Mouse (Mus musculus): ENCODE measurements at regions not wholly inside any gene's neighbourhood (a gene's known extent, or its start where the extent isn't known, plus 50 kb on each side); places are given as distances from the start of the nearest gene placed in this dataset.

DNA sequence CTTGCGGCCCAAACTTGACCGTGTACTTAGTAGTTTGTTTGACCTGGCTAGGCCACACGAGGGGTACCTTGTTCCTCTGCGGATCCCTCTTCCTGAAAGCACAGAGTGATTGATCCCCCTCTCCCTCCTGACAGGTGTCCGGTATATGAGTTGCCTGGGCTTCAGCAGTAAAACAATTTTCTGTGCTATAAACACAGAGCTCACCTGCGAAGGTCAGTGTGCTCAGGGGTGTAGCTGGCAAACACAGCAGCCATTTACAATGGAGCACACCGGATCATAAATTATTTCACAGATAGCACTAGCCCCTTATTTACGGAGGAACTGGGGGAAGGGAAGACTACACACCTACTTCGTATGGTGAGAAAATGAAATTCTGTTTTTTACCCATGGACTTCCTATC is 92.5 kb upstream of the Klf4 start:
- no peaks in the 10 kb centered on the region for H3K36me3 ChIP-seq (ENCODE audit: control insufficient read depth, insufficient read depth, low read length, poor library complexity, severe bottlenecking)
- in situ Hi-C loops (cut with MboI; ENCODE audit: low sequenced_read_pairs in 2 of 2, unreplicated experiment in 2 of 2): no loop called here
- H3K27ac ChIP-seq (ENCODE audit: insufficient read depth, low read depth, low read length, poor library complexity, severe bottlenecking): no peak overlapping the region
- no peak overlapping the region for H3K4me3 ChIP-seq (ENCODE audit: insufficient read depth in 1 of 2, low read depth in 1 of 2, low read length in 2 of 2, poor library complexity in 1 of 2, severe bottlenecking in 1 of 2)
- no peaks in the 10 kb centered on the region for H3K4me1 ChIP-seq (ENCODE audit: control insufficient read depth in 2 of 2, insufficient read depth in 2 of 2, low read length in 2 of 2, poor library complexity in 1 of 2)
- no peak overlapping the region for H3K9ac ChIP-seq (ENCODE audit: insufficient read depth, low read depth, low read length, poor library complexity, severe bottlenecking)
- TF ChIP-seq CHD2 (IDR thresholded peaks at IDR 0.05; ENCODE audit: low read depth, low read length) (no peak), MAFK (IDR thresholded peaks at IDR 0.05; ENCODE audit: insufficient read depth, low read depth, low read length) (no peak), ZNF384 (IDR thresholded peaks at IDR 0.05; ENCODE audit: low read depth, low read length) (no peak), HCFC1 (IDR thresholded peaks at IDR 0.05; ENCODE audit: borderline replicate concordance, insufficient read depth, low read length) (no peak), ZC3H11A (IDR thresholded peaks at IDR 0.05; ENCODE audit: borderline replicate concordance, low read depth, low read length) (no peak)
- no peak for DNase-seq (ENCODE audit: low read depth, low spot score)
- H3K9me3 ChIP-seq (ENCODE audit: control insufficient read depth, insufficient read depth, low read depth, low read length): no peaks in the 10 kb centered on the region

- H3K9ac ChIP-seq (ENCODE audit: insufficient read depth, low read depth, low read length, poor library complexity, severe bottlenecking): no peak overlapping the region
- no peaks in the 10 kb centered on the region for H3K9me3 ChIP-seq (ENCODE audit: control insufficient read depth, insufficient read depth, low read depth, low read length)
- H3K4me1 ChIP-seq (ENCODE audit: control insufficient read depth in 2 of 2, insufficient read depth in 2 of 2, low read length in 2 of 2, poor library complexity in 1 of 2): no peaks in the 10 kb centered on the region
- H3K4me3 ChIP-seq (ENCODE audit: insufficient read depth in 1 of 2, low read depth in 1 of 2, low read length in 2 of 2, poor library complexity in 1 of 2, severe bottlenecking in 1 of 2): no peak overlapping the region
- in situ Hi-C loops (cut with MboI; ENCODE audit: low sequenced_read_pairs in 2 of 2, unreplicated experiment in 2 of 2): no loop called here
- H3K36me3 ChIP-seq (ENCODE audit: control insufficient read depth, insufficient read depth, low read length, poor library complexity, severe bottlenecking): no peaks in the 10 kb centered on the region
- no peak for DNase-seq (ENCODE audit: low read depth, low spot score)
- TF ChIP-seq CHD2 (IDR thresholded peaks at IDR 0.05; ENCODE audit: low read depth, low read length) (no peak), HCFC1 (IDR thresholded peaks at IDR 0.05; ENCODE audit: borderline replicate concordance, insufficient read depth, low read length) (no peak), MAFK (IDR thresholded peaks at IDR 0.05; ENCODE audit: insufficient read depth, low read depth, low read length) (no peak)
- H3K27ac ChIP-seq (ENCODE audit: insufficient read depth, low read depth, low read length, poor library complexity, severe bottlenecking): no peak overlapping the region
Measured at GRCm38 (mm10) chr4:55623151-55623760, 91.0 kb upstream of the Klf4 start.

DNA sequence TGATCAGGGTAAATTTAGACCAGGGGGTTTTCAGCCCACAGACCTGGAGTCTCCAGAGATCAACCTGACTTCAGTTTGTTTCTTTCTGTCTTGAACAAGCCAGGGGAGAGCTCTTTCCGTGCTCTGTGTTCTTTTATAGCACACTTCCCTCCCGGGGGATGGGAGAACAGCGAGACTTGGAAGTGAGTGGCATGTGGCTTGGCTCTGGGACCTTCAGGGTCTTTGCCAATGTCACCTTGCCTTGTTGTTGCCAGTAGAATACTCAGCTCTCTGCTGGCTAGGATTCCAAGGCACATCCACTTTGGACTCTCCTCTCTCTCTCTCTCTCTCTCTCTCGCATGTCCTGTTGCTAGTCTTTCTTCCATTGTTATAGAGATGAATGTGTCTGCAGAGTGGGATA is 90.4 kb upstream of the Klf4 start:
- Histone ChIP-seq H3K4me1 (ENCODE audit: control insufficient read depth in 2 of 2, insufficient read depth in 2 of 2, low read length in 2 of 2, poor library complexity in 1 of 2) (no peaks in the 10 kb centered on the region), H3K4me3 (ENCODE audit: insufficient read depth in 1 of 2, low read depth in 1 of 2, low read length in 2 of 2, poor library complexity in 1 of 2, severe bottlenecking in 1 of 2) (no peak overlapping the region), H3K9ac (ENCODE audit: insufficient read depth, low read depth, low read length, poor library complexity, severe bottlenecking) (no peak overlapping the region), H3K27ac (ENCODE audit: insufficient read depth, low read depth, low read length, poor library complexity, severe bottlenecking) (no peak overlapping the region), H3K36me3 (ENCODE audit: control insufficient read depth, insufficient read depth, low read length, poor library complexity, severe bottlenecking) (no peaks in the 10 kb centered on the region), H3K9me3 (ENCODE audit: control insufficient read depth, insufficient read depth, low read depth, low read length) (no peaks in the 10 kb centered on the region)
- no peak for DNase-seq (ENCODE audit: low read depth, low spot score)
- no peak for TF ChIP-seq MAFK (IDR thresholded peaks at IDR 0.05; ENCODE audit: insufficient read depth, low read depth, low read length)
- TF ChIP-seq HCFC1 (IDR thresholded peaks at IDR 0.05; ENCODE audit: borderline replicate concordance, insufficient read depth, low read length): no peak
- TF ChIP-seq ZNF384 (IDR thresholded peaks at IDR 0.05; ENCODE audit: low read depth, low read length): no peak
- TF ChIP-seq ZC3H11A (IDR thresholded peaks at IDR 0.05; ENCODE audit: borderline replicate concordance, low read depth, low read length): no peak
- TF ChIP-seq CHD2 (IDR thresholded peaks at IDR 0.05; ENCODE audit: low read depth, low read length): no peak
- in situ Hi-C loops (cut with MboI; ENCODE audit: low sequenced_read_pairs in 2 of 2, unreplicated experiment in 2 of 2): no loop called here

DNA sequence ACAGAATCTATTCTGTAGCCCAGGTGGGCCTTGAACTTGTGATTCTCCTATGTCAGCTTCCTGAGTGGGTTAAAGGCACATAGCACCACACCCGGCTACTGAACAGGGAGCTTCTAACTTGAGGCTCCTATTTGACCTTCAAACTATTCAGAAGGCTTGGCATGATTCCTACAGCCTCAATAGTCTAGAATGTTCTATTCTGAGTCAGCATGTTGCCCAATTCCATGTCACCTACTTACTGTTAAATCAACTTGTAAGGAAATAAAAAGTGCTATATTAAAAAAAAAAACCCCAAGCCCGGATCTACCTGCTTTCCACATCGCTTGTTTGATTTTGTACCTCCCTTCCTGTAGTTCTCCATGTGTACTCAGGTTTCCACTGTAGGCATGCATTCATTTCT is 87.6 kb upstream of the Klf4 start:
- DNase-seq (ENCODE audit: low read depth, low spot score): no peak
- in situ Hi-C loops (cut with MboI; ENCODE audit: low sequenced_read_pairs in 2 of 2, unreplicated experiment in 2 of 2): no loop called here
- H3K36me3 ChIP-seq (ENCODE audit: control insufficient read depth, insufficient read depth, low read length, poor library complexity, severe bottlenecking): no peaks in the 10 kb centered on the region

GRCm38 (mm10) chr4:55615808-55616207 is 83.5 kb upstream of the Klf4 start:
- Histone ChIP-seq H3K9ac (ENCODE audit: insufficient read depth, low read depth, low read length, poor library complexity, severe bottlenecking) (no peak overlapping the region), H3K4me1 (ENCODE audit: control insufficient read depth in 2 of 2, insufficient read depth in 2 of 2, low read length in 2 of 2, poor library complexity in 1 of 2) (no peaks in the 10 kb centered on the region), H3K9me3 (ENCODE audit: control insufficient read depth, insufficient read depth, low read depth, low read length) (no peaks in the 10 kb centered on the region), H3K4me3 (ENCODE audit: insufficient read depth in 1 of 2, low read depth in 1 of 2, low read length in 2 of 2, poor library complexity in 1 of 2, severe bottlenecking in 1 of 2) (no peak overlapping the region), H3K36me3 (ENCODE audit: control insufficient read depth, insufficient read depth, low read length, poor library complexity, severe bottlenecking) (no peaks in the 10 kb centered on the region), H3K27ac (ENCODE audit: insufficient read depth, low read depth, low read length, poor library complexity, severe bottlenecking) (no peak overlapping the region)
- in situ Hi-C loops (cut with MboI; ENCODE audit: low sequenced_read_pairs in 2 of 2, unreplicated experiment in 2 of 2): no loop called here
- TF ChIP-seq ZNF384 (IDR thresholded peaks at IDR 0.05; ENCODE audit: low read depth, low read length) (no peak), MAFK (IDR thresholded peaks at IDR 0.05; ENCODE audit: insufficient read depth, low read depth, low read length) (no peak), ZC3H11A (IDR thresholded peaks at IDR 0.05; ENCODE audit: borderline replicate concordance, low read depth, low read length) (no peak)
- DNase-seq (ENCODE audit: low read depth, low spot score): no peak

More for the DNA sequence above, 87.6 kb upstream of the Klf4 start:
- Histone ChIP-seq H3K4me1 (ENCODE audit: control insufficient read depth in 2 of 2, insufficient read depth in 2 of 2, low read length in 2 of 2, poor library complexity in 1 of 2) (no peaks in the 10 kb centered on the region), H3K27ac (ENCODE audit: insufficient read depth, low read depth, low read length, poor library complexity, severe bottlenecking) (no peak overlapping the region), H3K4me3 (ENCODE audit: insufficient read depth in 1 of 2, low read depth in 1 of 2, low read length in 2 of 2, poor library complexity in 1 of 2, severe bottlenecking in 1 of 2) (no peak overlapping the region), H3K9ac (ENCODE audit: insufficient read depth, low read depth, low read length, poor library complexity, severe bottlenecking) (no peak overlapping the region), H3K9me3 (ENCODE audit: control insufficient read depth, insufficient read depth, low read depth, low read length) (no peaks in the 10 kb centered on the region)
- TF ChIP-seq MAFK (IDR thresholded peaks at IDR 0.05; ENCODE audit: insufficient read depth, low read depth, low read length): no peak
- TF ChIP-seq ZNF384 (IDR thresholded peaks at IDR 0.05; ENCODE audit: low read depth, low read length): no peak
- no peak for TF ChIP-seq HCFC1 (IDR thresholded peaks at IDR 0.05; ENCODE audit: borderline replicate concordance, insufficient read depth, low read length)
- TF ChIP-seq CHD2 (IDR thresholded peaks at IDR 0.05; ENCODE audit: low read depth, low read length): no peak
- no peak for TF ChIP-seq ZC3H11A (IDR thresholded peaks at IDR 0.05; ENCODE audit: borderline replicate concordance, low read depth, low read length)
